ENCODE assay signal across 14 mouse cellular contexts in genomic region chr17:79287302-79287701, GRCm38 (mm10).
DNase-seq lines count a peak whose midpoint lies in the region; ATAC-seq and TF ChIP-seq lines count a peak whose summit lies in the region.
"Had no signal": no experiment of that assay in that cellular context is flagged by ENCODE, and none has a peak within 500 bp of the region (broad histone marks: within the 10 kb centered on the region; RNA-seq: fewer than 3 reads in every experiment).

No protein-coding gene starts in this region.

- peak; percentile 38 for DNase-seq in gastrocnemius, adult 18-20 months (ENCODE audit: low spot score)
- DNase-seq in gastrocnemius, adult 8-10 months (ENCODE audit: low spot score in 2 of 2) = no peak
- DNase-seq in limb, embryonic 10.5 days (ENCODE audit: low spot score) = no peak
- DNase-seq in midbrain, embryonic 14.5 days = no peak
- no peak for DNase-seq in urinary bladder, adult 18-20 months (ENCODE audit: low spot score in 2 of 2)
- DNase-seq: adrenal gland, postnatal 36 days; cerebellum, adult 2 months; gastrocnemius, postnatal 10 days; kidney, adult 11 months; right cerebral cortex, postnatal 25 days had no signal

- no peak for TF ChIP-seq POLR2A in small intestine, adult 2 months (IDR thresholded peaks at IDR 0.05; ENCODE audit: low read depth, low read length)

- WGBS in limb, embryonic 13.5 days = 47% methylated on average over 13 of the region's 13 CpGs
- 81% methylated on average over 13 of the region's 13 CpGs for WGBS in limb, embryonic 10.5 days
- 53% methylated on average over 13 of the region's 13 CpGs for WGBS in heart, embryonic 14.5 days
- WGBS in small intestine, adult 2 months = 32% methylated on average over 13 of the region's 13 CpGs
- 91% methylated on average over 13 of the region's 13 CpGs for WGBS in midbrain, embryonic 14.5 days

- no peaks in the 10 kb centered on the region for H3K27me3 ChIP-seq in limb, embryonic 13.5 days
- H3K27me3 ChIP-seq in limb, embryonic 10.5 days (ENCODE audit: low read depth, poor library complexity, severe bottlenecking) = no peaks in the 10 kb centered on the region
- H3K27me3 ChIP-seq in heart, embryonic 14.5 days (ENCODE audit: control insufficient read depth, insufficient read depth, low read length) = no peaks in the 10 kb centered on the region
- H3K27me3 ChIP-seq in small intestine, adult 2 months (ENCODE audit: control insufficient read depth, insufficient read depth, low read length) = no peaks in the 10 kb centered on the region
- H3K27me3 ChIP-seq in midbrain, embryonic 14.5 days (ENCODE audit: control insufficient read depth, insufficient read depth, low read length) = no peaks in the 10 kb centered on the region
- H3K27me3 ChIP-seq: midbrain, embryonic 13.5 days had no signal

- H3K9me3 ChIP-seq in limb, embryonic 13.5 days = no peaks in the 10 kb centered on the region
- no peaks in the 10 kb centered on the region for H3K9me3 ChIP-seq in limb, embryonic 10.5 days (replicated peaks)
- H3K9me3 ChIP-seq in heart, embryonic 14.5 days (ENCODE audit: control insufficient read depth, low read length) = no peaks in the 10 kb centered on the region
- no peaks in the 10 kb centered on the region for H3K9me3 ChIP-seq in midbrain, embryonic 14.5 days (ENCODE audit: control insufficient read depth, low read length)
- H3K9me3 ChIP-seq: midbrain, embryonic 13.5 days had no signal

- H3K4me3 ChIP-seq in limb, embryonic 13.5 days = no peak overlapping the region
- no peak overlapping the region for H3K4me3 ChIP-seq in limb, embryonic 10.5 days
- no peak overlapping the region for H3K4me3 ChIP-seq in heart, embryonic 14.5 days (ENCODE audit: control insufficient read depth in 1 of 2, insufficient read depth in 1 of 2, low read depth in 1 of 2, low read length in 2 of 2)
- no peak overlapping the region for H3K4me3 ChIP-seq in small intestine, adult 2 months (ENCODE audit: low read depth, low read length)
- no peak overlapping the region for H3K4me3 ChIP-seq in midbrain, embryonic 14.5 days (replicated peaks; ENCODE audit: low read depth, low read length)
- H3K4me3 ChIP-seq: midbrain, embryonic 13.5 days had no signal

- no peak overlapping the region for H3K9ac ChIP-seq in limb, embryonic 13.5 days
- H3K9ac ChIP-seq in heart, embryonic 14.5 days (ENCODE audit: low read length) = no peak overlapping the region
- no peak overlapping the region for H3K9ac ChIP-seq in midbrain, embryonic 14.5 days (replicated peaks; ENCODE audit: low read length)
- H3K9ac ChIP-seq: midbrain, embryonic 13.5 days had no signal

- peaks cover 18% of the 10 kb centered on the region for H3K4me1 ChIP-seq in limb, embryonic 13.5 days
- H3K4me1 ChIP-seq in limb, embryonic 10.5 days = 0 out of 2 replicates have a peak, but pooled peaks cover 7% of the 10 kb centered on the region
- H3K4me1 ChIP-seq in heart, embryonic 14.5 days (ENCODE audit: control insufficient read depth in 2 of 2, insufficient read depth in 2 of 2, low read length in 2 of 2) = peaks cover 0 to 3% of the 10 kb centered on the region in 2 experiments; a peak in 1 of 4 replicates
- no peaks in the 10 kb centered on the region for H3K4me1 ChIP-seq in small intestine, adult 2 months (ENCODE audit: control insufficient read depth, insufficient read depth, insufficient read length, low read length)
- H3K4me1 ChIP-seq in midbrain, embryonic 14.5 days (ENCODE audit: control insufficient read depth, insufficient read depth, low read length) = 0 out of 2 replicates have a peak, but pooled peaks cover 3% of the 10 kb centered on the region

- ATAC-seq in limb, embryonic 13.5 days (ENCODE audit: low FRiP score, low read depth) = peak; percentile 59
- ATAC-seq in heart, embryonic 14.5 days (ENCODE audit: insufficient number of reproducible peaks, insufficient read depth, low FRiP score, low read depth) = no peak
- no peak for ATAC-seq in midbrain, embryonic 14.5 days (ENCODE audit: low FRiP score, low TSS enrichment)
- ATAC-seq: midbrain, embryonic 13.5 days had no signal

- no peak overlapping the region for H3K27ac ChIP-seq in limb, embryonic 13.5 days
- H3K27ac ChIP-seq in limb, embryonic 10.5 days = no peak overlapping the region
- H3K27ac ChIP-seq in heart, embryonic 14.5 days (replicated peaks in 1 of 2; ENCODE audit: control insufficient read depth in 1 of 2, insufficient read depth in 1 of 2, low read depth in 2 of 2, low read length in 2 of 2) = peak overlapping the region; percentile 12 to 22; a peak in 1 of 4 replicates
- 0 out of 2 replicates have a peak overlapping the region, but pooled peaks have one; percentile 41 for H3K27ac ChIP-seq in small intestine, adult 2 months (ENCODE audit: insufficient read depth, low read depth, low read length)
- H3K27ac ChIP-seq in midbrain, embryonic 14.5 days (replicated peaks; ENCODE audit: low read depth, low read length) = no peak overlapping the region
- H3K27ac ChIP-seq: midbrain, embryonic 13.5 days had no signal

- H3K36me3 ChIP-seq in limb, embryonic 13.5 days = no peaks in the 10 kb centered on the region
- H3K36me3 ChIP-seq in limb, embryonic 10.5 days = no peaks in the 10 kb centered on the region
- no peaks in the 10 kb centered on the region for H3K36me3 ChIP-seq in heart, embryonic 14.5 days (ENCODE audit: control insufficient read depth, insufficient read depth, low read length)
- H3K36me3 ChIP-seq in small intestine, adult 2 months (ENCODE audit: control insufficient read depth, insufficient read depth, low read length) = no peaks in the 10 kb centered on the region
- no peaks in the 10 kb centered on the region for H3K36me3 ChIP-seq in midbrain, embryonic 14.5 days (ENCODE audit: control insufficient read depth, insufficient read depth, low read length)
- H3K36me3 ChIP-seq: midbrain, embryonic 13.5 days had no signal

- H3K4me2 ChIP-seq in limb, embryonic 13.5 days (replicated peaks) = 0 out of 2 replicates have a peak overlapping the region, but pooled peaks have one; percentile 2
- peak overlapping the region; percentile 26; the same call in 1 of the 2 replicates for H3K4me2 ChIP-seq in heart, embryonic 14.5 days (ENCODE audit: low read length)
- H3K4me2 ChIP-seq in midbrain, embryonic 14.5 days (ENCODE audit: low read length) = no peak overlapping the region
- H3K4me2 ChIP-seq: midbrain, embryonic 13.5 days had no signal

- no peak for TF ChIP-seq CTCF in small intestine, adult 2 months (IDR thresholded peaks at IDR 0.05; ENCODE audit: extremely low read depth, insufficient read length, insufficient replicate concordance, low read depth, low read length)

Comparison
In these comparisons a context has a peak if more than half of its experiments do, and no peak if none do; other contexts are left out.
1. H3K27ac ChIP-seq: peak in heart, embryonic 14.5 days (2 of 2) and small intestine, adult 2 months (single experiment); none in limb, embryonic 13.5 days (single experiment), limb, embryonic 10.5 days (single experiment) and midbrain, embryonic 14.5 days (single experiment).